Mouse (Mus musculus): ENCODE results near the gene Upb1.
"Not testable (repeated sequence)": the region's sequence is repeated elsewhere in the genome, so short reads cannot be mapped to it uniquely, and the experiment has no call there.

Upb1 gene

DNA sequence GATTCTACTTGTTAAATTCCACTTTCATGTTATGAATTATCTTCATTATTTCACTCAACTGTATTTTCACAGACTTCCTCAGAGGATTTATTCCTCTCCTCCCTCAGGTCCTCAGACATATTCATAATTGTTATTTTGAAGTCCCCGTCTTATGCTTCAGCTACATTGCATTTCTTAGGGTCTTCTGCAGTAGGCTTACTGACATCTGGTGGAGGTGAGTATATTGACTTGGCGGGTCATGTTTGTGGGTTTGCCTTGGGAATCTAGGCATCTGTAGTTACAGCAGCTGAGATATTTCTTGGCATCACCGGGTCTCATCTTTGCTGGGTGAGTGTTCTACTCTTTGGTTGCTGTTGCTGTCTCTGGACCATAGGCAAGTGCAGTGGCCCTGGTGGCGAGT, at the start of gene Upb1:
Upb1 (plus strand) TSS at position 158 of the 400 bp plus-strand sequence.
- DNase-seq (ENCODE audit: low read depth, low spot score): no peak

- DNase-seq (ENCODE audit: low read depth, low spot score): no peak
Measured at GRCm38 (mm10) chr10:75352541-75352940, 48.4 kb upstream of the Upb1 start.

- DNase-seq (ENCODE audit: low read depth, low spot score): not testable (repeated sequence)
Measured at GRCm38 (mm10) chr10:75353838-75354241, 47.1 kb upstream of the Upb1 start.

DNA sequence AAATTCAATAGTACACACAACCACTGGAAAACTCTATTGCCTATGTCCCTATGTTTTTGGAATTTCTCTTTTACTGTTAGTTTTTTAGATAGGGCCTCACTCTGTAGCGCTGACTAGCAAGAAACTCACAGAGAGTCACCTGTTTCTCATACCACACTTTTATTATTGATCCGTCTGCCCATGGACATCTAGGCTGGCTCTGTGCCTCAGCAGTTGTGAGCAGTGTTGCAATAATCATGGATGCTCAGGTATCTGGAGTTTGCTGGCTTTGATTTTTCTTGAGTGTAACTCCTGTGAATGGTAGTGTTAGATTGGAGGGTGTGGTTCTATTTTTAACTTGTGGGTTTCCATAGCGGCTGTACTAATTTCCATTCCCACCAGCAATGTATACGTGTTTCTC, 45.6 kb upstream of the Upb1 start:
- no peak for DNase-seq (ENCODE audit: low read depth, low spot score)

- DNase-seq (ENCODE audit: low read depth, low spot score): peak; percentile 55
Measured at GRCm38 (mm10) chr10:75364214-75364690, 36.7 kb upstream of the Upb1 start.

GRCm38 (mm10) chr10:75364796-75365195, 36.1 kb upstream of the Upb1 start:
- no peak for DNase-seq (ENCODE audit: low read depth, low spot score)

GRCm38 (mm10) chr10:75365231-75365633, 35.7 kb upstream of the Upb1 start:
- peak; percentile 12 for DNase-seq (ENCODE audit: low read depth, low spot score)

GRCm38 (mm10) chr10:75373655-75374351, 27.1 kb upstream of the Upb1 start:
- DNase-seq (ENCODE audit: low read depth, low spot score): peak; percentile 13

GRCm38 (mm10) chr10:75378688-75379087, 22.2 kb upstream of the Upb1 start:
- no peak for DNase-seq (ENCODE audit: low read depth, low spot score)

DNA sequence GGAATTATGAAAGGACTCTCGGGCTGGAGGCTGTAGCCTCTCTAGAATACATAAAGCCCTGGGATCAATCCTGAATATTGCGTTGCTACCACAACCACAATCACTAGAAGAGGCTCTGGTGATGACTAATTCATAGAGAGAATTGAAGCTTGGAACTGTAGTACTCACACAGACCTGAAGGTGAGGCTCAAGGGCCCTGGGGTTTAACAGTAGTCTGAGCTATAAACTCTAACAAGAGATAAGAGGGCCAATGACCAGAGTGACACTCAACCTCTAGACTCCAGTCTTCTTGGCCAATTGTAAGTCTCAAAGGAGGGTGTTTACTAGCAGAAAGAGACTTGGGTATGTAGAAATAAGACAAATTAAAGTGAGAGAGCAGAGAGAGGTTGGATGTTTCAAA, 10.8 kb upstream of the Upb1 start:
- no peak for DNase-seq (ENCODE audit: low read depth, low spot score)

DNA sequence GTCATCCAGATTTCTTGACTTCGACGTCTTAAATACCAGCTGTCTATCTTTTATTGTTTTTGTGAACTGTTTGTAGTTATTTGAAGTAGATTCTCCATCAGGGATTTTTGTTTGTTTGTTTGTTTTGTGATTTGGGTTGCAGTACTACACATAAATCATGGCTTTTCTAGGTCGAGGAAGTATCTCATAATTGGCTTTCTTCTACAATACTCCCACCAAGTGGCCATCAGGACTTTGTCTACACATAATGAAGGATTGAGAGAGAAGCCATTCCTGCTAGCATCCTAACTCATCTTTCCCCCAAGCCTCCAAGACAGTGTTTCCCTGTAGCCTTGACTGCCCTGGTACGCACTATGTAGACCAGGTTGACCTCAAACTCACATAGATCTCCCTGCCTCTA, 10.1 kb upstream of the Upb1 start:
- no peak for DNase-seq (ENCODE audit: low read depth, low spot score)

- no peak for DNase-seq (ENCODE audit: low read depth, low spot score)
Measured at GRCm38 (mm10) chr10:75394796-75395195, 6.1 kb upstream of the Upb1 start.

- DNase-seq (ENCODE audit: low read depth, low spot score): no peak
Measured at GRCm38 (mm10) chr10:75396966-75397365, 3.9 kb upstream of the Upb1 start.

DNA sequence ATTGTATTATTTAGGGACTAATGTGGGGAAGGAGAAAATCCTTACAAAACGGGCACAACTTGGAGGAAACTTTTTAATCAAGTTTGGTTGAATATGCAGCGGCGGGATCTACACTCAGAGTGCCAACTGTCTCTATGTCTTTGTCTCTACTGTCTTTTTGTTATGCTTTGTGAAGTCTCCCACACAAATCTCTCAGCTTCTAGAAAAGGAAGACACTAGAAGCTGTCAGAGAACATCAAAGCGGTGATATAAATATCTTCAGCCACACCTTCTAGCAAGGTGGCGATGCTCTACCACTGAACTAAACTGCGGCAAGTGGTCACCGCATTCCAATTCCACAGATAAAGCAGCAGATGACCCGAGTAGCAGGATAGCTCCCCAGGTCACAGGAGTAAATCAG, 5.0 kb downstream of the Upb1 start:
- DNase-seq (ENCODE audit: low read depth, low spot score): peak; percentile 12

DNA sequence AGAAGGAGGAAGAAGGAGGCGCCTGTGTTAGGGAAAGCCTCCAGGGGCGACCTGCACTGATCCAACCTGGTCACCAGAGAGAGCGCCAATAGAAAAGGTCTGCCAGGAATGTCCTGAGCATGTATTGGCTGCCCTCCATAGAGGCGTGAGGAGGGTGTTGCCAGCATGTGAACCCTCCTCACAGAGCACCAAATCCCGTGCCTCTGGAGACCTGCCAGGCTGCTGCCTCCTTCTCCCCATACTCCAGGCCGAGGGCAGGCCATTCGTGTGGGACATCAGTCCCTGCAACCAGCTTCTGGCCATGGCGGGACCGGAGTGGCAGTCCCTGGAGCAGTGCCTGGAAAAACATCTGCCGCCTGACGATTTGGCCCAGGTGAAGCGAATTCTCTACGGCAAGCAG, 5.8 kb downstream of the Upb1 start:
- DNase-seq (ENCODE audit: low read depth, low spot score): peak; percentile 40

GRCm38 (mm10) chr10:75407741-75408140, 6.8 kb downstream of the Upb1 start:
- no peak for DNase-seq (ENCODE audit: low read depth, low spot score)

DNA sequence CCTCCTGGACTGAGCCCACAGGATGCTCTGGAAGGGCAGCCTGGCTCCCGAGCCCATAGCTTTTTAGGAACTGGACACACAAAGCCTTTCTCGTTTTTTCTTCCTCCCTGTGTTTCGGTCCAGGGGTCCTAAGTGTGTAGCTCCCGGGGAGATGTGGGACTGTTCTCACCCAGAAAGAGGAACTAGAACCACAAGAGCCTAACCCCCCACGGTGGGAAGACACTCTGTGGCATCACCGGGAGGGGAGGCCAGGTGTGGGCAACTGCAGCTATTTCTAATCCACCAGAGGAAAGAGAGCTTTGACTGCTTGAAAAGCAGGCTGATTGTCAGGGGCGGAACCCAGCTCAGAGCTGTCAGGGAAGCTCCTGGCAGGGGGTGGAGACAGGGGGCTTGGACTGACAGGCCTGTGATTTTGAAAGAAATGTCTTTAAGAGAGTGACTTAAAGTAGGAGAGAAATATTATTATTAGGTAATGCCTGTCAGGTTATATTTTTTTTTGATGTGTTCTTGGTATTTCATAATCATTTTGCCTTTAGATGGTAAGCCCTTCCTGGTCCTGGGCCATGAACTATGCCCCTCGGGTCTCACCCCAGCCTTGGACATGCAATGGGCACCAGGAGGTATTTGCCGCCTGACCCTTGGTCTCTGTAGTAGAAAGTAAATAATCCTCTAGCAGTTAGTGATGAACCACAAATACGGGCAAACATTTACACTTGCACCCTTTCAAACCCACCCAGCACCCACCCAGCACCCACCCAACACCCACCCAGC, 10.6 kb downstream of the Upb1 start:
- not testable (repeated sequence) for DNase-seq (ENCODE audit: low read depth, low spot score)

DNA sequence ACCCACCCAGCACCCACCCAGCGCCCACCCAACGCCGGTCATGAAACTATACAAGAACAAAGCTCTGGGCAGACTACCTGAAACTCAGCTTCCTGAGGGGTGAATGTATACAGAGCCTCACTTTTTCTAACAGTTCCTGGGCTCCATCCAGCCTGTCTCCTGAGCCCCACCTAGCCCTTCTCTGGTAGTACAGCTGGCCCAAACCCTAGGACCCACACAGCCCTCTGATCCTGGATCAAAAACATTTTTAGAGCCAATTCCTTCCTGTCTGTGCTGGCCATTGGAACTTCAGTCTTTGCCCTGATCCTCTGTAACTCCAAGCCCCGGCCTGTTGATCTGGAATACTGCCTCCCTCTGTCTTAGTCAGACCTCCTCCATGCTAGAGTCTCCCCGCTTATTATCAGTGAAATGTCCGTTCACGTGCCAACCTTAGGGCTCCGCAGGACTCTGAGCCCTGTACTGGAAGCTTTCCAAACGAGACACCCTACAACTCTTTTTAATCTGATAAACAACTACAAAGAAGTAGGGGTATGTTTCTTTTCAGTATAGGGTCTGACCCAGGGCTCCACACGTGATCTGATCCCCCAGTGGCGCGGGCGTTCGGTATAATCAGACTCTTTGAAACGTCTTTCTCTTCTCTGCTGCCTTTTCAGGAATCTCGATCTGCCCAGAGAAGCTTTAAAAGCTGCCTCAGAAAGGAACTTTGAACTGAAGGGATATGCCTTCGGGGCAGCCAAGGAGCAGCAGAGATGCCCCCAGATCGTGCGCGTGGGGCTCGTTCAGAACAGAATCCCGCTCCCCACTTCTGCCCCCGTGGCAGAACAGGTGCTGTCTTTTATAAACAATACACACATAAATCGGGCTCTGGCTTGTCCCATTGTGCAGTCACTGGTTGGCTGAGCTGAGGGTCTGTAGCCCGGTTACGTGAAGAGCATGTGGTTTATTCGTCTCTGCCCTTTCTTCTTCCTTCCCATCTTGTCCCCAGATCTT, 11.5 kb downstream of the Upb1 start:
- DNase-seq (ENCODE audit: low read depth, low spot score): no peak

GRCm38 (mm10) chr10:75414925-75415324, 14.0 kb downstream of the Upb1 start:
- no peak for DNase-seq (ENCODE audit: low read depth, low spot score)

- DNase-seq (ENCODE audit: low read depth, low spot score): no peak
Measured at GRCm38 (mm10) chr10:75417363-75418042, 16.6 kb downstream of the Upb1 start.

DNA sequence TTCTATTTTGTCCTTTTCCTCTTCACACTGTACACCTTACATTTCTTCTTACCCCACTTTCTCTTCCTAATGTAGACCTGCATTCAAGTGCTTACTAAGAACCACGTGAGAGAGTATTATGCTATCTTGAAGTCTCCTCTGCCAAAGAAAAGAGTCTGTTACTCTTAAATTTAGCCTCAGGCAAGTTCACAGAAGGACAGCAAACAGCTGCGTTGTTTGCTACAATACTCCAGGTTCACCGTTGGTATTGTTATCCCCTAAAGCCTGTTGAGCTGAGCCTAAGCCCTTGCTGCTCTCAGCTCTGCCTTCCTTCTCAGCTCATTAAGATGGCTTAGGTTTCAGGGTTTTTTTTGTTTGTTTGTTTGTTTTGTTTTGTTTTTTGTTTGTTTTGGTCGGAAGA, 17.8 kb downstream of the Upb1 start:
- DNase-seq (ENCODE audit: low read depth, low spot score): no peak
